Mouse (Mus musculus): Measurements from ENCODE around the gene Zmiz1. TPM values are rescaled to one million over a fixed set of nuclear protein-coding genes. Genes with fewer than 3 reads are reported as not detected.

Gene Zmiz1
- polyA plus RNA-seq, 1 experiment from 2014 or later: 45.8 TPM

DNA sequence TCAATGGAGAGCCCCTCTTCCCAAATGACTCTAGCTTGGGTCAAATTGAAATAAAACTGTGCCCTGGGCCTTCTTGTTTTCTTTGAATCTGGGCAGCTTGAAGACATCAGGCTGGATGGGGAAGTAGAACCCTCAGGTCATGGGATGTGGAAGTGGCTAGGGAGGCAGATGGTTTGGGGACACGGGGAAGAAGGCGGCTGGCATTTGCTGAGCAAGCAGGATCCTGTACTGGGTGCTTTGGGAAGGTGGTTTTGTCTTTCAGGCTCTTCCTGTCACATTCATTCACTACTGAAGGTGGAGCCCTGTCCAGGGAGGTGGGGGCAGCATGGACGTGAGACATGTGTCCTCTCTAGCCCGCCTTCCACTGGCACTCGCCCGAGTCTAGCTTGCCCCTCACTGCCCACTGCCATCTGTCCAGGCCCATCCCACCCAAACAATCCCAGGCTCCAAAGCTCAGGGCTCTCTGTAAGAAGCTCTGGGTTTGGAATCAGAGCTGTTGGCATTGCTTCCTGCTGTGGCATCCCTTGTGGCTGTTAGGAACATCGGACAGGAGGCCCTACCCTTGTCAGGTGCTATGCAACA is 11.3 kb downstream of the Zmiz1 start:
- Histone ChIP-seq H3K36me3 (0 out of 2 replicates have a peak, but pooled peaks cover 3% of the 10 kb centered on the region), H3K4me1 (peaks cover 100% of the 10 kb centered on the region), H3K9me3 (no peaks in the 10 kb centered on the region), H3K27me3 (ENCODE audit: insufficient read depth, poor library complexity, severe bottlenecking) (no peaks in the 10 kb centered on the region), H3K27ac (peak overlapping the region; percentile 67), H3K4me3 (no peak overlapping the region)
- no peak for DNase-seq (ENCODE audit: low spot score)
- WGBS: 75% methylated on average over 7 of the region's 7 CpGs

DNA sequence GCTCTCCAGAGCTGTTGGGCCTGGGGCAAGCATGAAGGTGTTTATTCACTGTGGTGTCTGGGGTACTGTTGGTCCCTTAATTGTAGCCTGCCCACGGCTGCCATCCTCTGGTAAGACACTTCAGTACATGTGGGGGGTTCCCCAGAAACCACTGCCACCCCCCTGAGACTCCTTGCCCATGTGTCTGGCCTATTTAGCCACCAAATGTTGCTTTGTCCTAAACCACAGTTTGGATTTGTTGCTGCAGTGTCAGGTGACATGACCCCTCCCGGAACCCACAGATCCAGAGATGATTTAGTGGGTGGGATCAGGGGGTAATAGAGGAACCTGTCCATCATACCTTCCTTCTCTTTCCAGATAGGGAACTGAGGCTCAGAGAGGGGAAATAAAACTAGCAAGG is 12.1 kb downstream of the Zmiz1 start:
- H3K27me3 ChIP-seq (ENCODE audit: insufficient read depth, poor library complexity, severe bottlenecking): no peaks in the 10 kb centered on the region
- H3K4me3 ChIP-seq: no peak overlapping the region
- 69% methylated on average over 2 of the region's 2 CpGs for WGBS
- H3K27ac ChIP-seq: peak overlapping the region; percentile 80
- DNase-seq (ENCODE audit: low spot score): no peak
- peaks cover 100% of the 10 kb centered on the region for H3K4me1 ChIP-seq
- no peaks in the 10 kb centered on the region for H3K9me3 ChIP-seq
- 0 out of 2 replicates have a peak, but pooled peaks cover 3% of the 10 kb centered on the region for H3K36me3 ChIP-seq

GRCm38 (mm10) chr14:25472096-25472861 is 13.3 kb downstream of the Zmiz1 start:
- Histone ChIP-seq H3K27ac (peak overlapping the region; percentile 80), H3K9me3 (no peaks in the 10 kb centered on the region), H3K27me3 (ENCODE audit: insufficient read depth, poor library complexity, severe bottlenecking) (no peaks in the 10 kb centered on the region), H3K4me3 (no peak overlapping the region), H3K4me1 (peaks cover 100% of the 10 kb centered on the region), H3K36me3 (0 out of 2 replicates have a peak, but pooled peaks cover 3% of the 10 kb centered on the region)
- DNase-seq (ENCODE audit: low spot score): no peak
- WGBS: 66% methylated on average over 6 of the region's 6 CpGs

GRCm38 (mm10) chr14:25472981-25473649 is 14.1 kb downstream of the Zmiz1 start:
- Histone ChIP-seq H3K36me3 (0 out of 2 replicates have a peak, but pooled peaks cover 3% of the 10 kb centered on the region), H3K4me1 (peaks cover 100% of the 10 kb centered on the region), H3K27me3 (ENCODE audit: insufficient read depth, poor library complexity, severe bottlenecking) (no peaks in the 10 kb centered on the region), H3K27ac (peak overlapping the region; percentile 80), H3K9me3 (no peaks in the 10 kb centered on the region), H3K4me3 (no peak overlapping the region)
- 57% methylated on average over 6 of the region's 6 CpGs for WGBS
- no peak for DNase-seq (ENCODE audit: low spot score)

DNA sequence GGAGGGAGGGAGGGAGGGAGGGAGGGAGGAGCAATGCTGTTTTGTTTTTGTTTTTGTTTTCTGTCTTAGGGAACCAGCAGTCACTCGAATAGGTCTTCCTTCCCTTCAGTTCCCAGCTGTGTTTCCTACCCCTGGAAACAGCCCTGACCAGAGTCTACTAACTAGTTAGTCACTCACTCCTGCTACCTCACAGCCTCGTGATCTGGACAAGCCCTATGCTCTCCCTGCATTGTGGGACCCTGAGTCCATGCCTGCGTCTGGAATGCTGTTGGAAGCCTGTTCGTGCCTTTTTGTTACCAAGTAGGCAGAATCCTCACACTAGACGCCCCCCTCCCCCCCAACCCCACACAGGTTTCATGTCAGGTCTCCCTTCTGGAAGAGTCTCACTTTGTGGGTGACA is 15.0 kb downstream of the Zmiz1 start:
- 58% methylated on average over 5 of the region's 5 CpGs for WGBS
- no peaks in the 10 kb centered on the region for H3K27me3 ChIP-seq (ENCODE audit: insufficient read depth, poor library complexity, severe bottlenecking)
- H3K27ac ChIP-seq: peak overlapping the region; percentile 80
- DNase-seq (ENCODE audit: low spot score): no peak
- H3K36me3 ChIP-seq: peaks cover 9% of the 10 kb centered on the region; the same call in 1 of the 2 replicates
- H3K9me3 ChIP-seq: no peaks in the 10 kb centered on the region
- peaks cover 100% of the 10 kb centered on the region for H3K4me1 ChIP-seq
- H3K4me3 ChIP-seq: no peak overlapping the region

DNA sequence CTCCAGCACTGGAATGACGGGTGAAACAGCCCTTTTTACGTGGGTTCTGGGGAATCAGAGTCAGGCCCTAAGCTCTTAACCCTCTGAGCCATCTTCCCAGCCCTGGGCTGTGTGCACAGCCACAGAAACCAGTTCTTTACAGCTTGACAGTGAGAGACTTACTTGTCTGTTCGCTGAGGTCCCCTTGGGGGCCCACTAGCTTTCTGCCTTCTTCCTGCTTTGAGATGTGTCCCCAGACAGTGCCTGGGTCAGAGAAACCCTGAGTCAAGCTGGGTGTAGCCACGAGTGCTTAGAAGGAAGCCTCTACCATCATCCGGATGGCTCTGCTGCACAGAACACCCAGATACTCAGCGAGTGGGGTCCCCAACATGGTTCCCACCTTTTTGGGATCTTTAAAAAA is 15.7 kb downstream of the Zmiz1 start:
- H3K27me3 ChIP-seq (ENCODE audit: insufficient read depth, poor library complexity, severe bottlenecking): no peaks in the 10 kb centered on the region
- no peak for DNase-seq (ENCODE audit: low spot score)
- peaks cover 100% of the 10 kb centered on the region for H3K4me1 ChIP-seq
- peak overlapping the region; percentile 59; the same call in 1 of the 2 replicates for H3K27ac ChIP-seq
- no peaks in the 10 kb centered on the region for H3K9me3 ChIP-seq
- no peak overlapping the region for H3K4me3 ChIP-seq
- H3K36me3 ChIP-seq: peaks cover 10% of the 10 kb centered on the region; the same call in 1 of the 2 replicates
- WGBS: 67% methylated on average over 6 of the region's 6 CpGs

- H3K36me3 ChIP-seq: peaks cover 10% of the 10 kb centered on the region; the same call in 1 of the 2 replicates
- 68% methylated on average over 9 of the region's 9 CpGs for WGBS
These were observed 17.1 kb downstream of the Zmiz1 start for GRCm38 (mm10) chr14:25476048-25476447.

DNA sequence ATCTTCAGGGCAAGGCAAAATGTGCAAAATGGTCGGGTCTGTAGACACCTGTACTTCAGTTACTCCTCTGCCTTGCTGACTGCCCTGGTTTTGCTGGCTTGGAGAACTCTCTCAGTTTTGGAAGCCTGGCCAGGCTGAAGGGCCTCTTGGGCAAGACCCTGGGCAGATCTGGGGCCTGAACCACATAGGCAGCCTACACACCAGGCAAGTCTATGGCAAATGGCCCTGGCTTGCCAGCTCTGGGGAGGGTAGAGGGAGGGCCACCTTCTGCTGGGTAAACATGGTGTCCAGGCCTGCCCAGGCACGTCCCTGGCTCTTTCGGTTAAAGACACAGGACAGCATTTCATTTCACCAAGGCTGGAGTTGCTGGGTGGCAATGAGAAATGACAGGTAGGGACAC is 17.5 kb downstream of the Zmiz1 start:
- Histone ChIP-seq H3K36me3 (peaks cover 10% of the 10 kb centered on the region; the same call in 1 of the 2 replicates), H3K27ac (peak overlapping the region; percentile 77), H3K27me3 (ENCODE audit: insufficient read depth, poor library complexity, severe bottlenecking) (no peaks in the 10 kb centered on the region), H3K9me3 (no peaks in the 10 kb centered on the region), H3K4me1 (peaks cover 100% of the 10 kb centered on the region), H3K4me3 (no peak overlapping the region)
- no peak for DNase-seq (ENCODE audit: low spot score)
- WGBS: 82% methylated on average over 3 of the region's 3 CpGs

More at GRCm38 (mm10) chr14:25476048-25476447, 17.1 kb downstream of the Zmiz1 start:
- Histone ChIP-seq H3K27me3 (ENCODE audit: insufficient read depth, poor library complexity, severe bottlenecking) (no peaks in the 10 kb centered on the region), H3K27ac (peak overlapping the region; percentile 77), H3K9me3 (no peaks in the 10 kb centered on the region), H3K4me3 (no peak overlapping the region), H3K4me1 (peaks cover 100% of the 10 kb centered on the region)
- no peak for DNase-seq (ENCODE audit: low spot score)

DNA sequence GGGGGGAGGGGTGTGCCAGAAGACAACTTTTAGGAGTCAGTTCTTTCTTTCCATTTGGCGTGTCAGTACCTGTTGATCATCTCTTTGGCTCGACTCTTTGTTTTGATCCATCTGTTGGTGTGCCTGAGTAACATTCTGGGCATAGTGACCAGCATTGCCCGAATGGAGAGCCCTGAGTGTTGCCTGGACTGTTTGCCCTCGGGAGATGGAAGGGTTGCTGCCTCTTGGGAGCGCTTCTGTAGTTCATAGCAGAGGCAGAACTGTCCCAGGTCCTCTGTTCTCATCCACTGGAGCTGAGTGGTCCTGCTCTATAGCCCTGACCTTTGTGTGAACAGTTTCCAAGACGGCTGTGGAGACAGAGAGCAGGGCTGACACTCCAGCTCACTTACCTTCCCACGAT is 18.3 kb downstream of the Zmiz1 start:
- peaks cover 100% of the 10 kb centered on the region for H3K4me1 ChIP-seq
- peaks cover 10% of the 10 kb centered on the region; the same call in 1 of the 2 replicates for H3K36me3 ChIP-seq
- no peaks in the 10 kb centered on the region for H3K9me3 ChIP-seq
- H3K4me3 ChIP-seq: no peak overlapping the region
- 73% methylated on average over 7 of the region's 7 CpGs for WGBS
- no peak for DNase-seq (ENCODE audit: low spot score)
- H3K27ac ChIP-seq: peak overlapping the region; percentile 77
- H3K27me3 ChIP-seq (ENCODE audit: insufficient read depth, poor library complexity, severe bottlenecking): no peaks in the 10 kb centered on the region

DNA sequence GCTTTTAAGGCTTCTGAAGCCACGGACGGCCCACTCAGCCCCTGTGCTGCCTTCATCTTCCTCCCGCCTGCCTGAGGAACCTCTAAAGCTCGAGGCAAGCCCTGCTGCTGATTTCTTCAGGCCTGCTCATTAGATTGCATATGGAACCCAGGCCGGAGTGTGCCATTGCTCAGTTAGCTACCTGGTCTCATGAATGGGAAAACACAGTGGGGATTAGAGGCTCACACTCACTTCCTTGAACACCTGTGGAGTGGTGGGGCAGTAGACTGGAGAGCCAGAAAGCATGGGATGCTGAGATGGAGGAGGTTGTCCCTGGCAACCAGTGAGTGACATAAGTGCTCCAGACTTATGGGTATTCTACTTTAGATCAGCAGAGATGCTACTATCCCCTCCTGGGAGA is 19.3 kb downstream of the Zmiz1 start:
- WGBS: 81% methylated on average over 5 of the region's 5 CpGs
- Histone ChIP-seq H3K4me1 (peaks cover 99% of the 10 kb centered on the region), H3K27me3 (ENCODE audit: insufficient read depth, poor library complexity, severe bottlenecking) (no peaks in the 10 kb centered on the region), H3K36me3 (peaks cover 10% of the 10 kb centered on the region; the same call in 1 of the 2 replicates), H3K9me3 (no peaks in the 10 kb centered on the region), H3K27ac (no peak overlapping the region), H3K4me3 (no peak overlapping the region)
- DNase-seq (ENCODE audit: low spot score): no peak

DNA sequence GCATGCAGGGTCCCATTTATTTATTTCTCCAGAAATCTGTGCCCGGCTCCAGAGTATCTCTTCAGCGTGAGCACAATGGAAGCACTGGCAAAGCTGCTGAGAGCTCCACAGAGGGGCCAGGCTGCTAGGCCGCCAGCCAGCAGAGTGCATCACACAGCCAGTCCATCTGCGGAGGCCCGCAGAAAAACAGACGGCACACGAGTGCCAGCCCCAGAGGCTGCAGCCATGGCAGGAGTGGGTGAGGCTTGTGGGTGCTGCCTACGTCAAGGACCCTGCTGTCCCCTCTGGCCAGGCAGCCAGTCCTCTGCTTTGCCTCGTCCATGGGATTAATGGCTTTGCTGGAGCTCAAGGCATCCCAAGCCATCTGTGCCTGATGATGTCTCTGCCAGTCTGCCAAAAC is 19.8 kb downstream of the Zmiz1 start:
- Histone ChIP-seq H3K36me3 (peaks cover 10% of the 10 kb centered on the region; the same call in 1 of the 2 replicates), H3K9me3 (no peaks in the 10 kb centered on the region), H3K27ac (0 out of 2 replicates have a peak overlapping the region, but pooled peaks have one; percentile 49), H3K4me1 (peaks cover 99% of the 10 kb centered on the region), H3K27me3 (ENCODE audit: insufficient read depth, poor library complexity, severe bottlenecking) (no peaks in the 10 kb centered on the region), H3K4me3 (no peak overlapping the region)
- WGBS: 81% methylated on average over 9 of the region's 9 CpGs
- no peak for DNase-seq (ENCODE audit: low spot score)

- peaks cover 7% of the 10 kb centered on the region; the same call in 1 of the 2 replicates for H3K36me3 ChIP-seq
- peak overlapping the region; percentile 80; the same call in 1 of the 2 replicates for H3K27ac ChIP-seq
- WGBS: 50% methylated on average over 3 of the region's 3 CpGs
- no peak for DNase-seq (ENCODE audit: low spot score)
- H3K9me3 ChIP-seq: no peaks in the 10 kb centered on the region
- H3K4me3 ChIP-seq: no peak overlapping the region
- no peaks in the 10 kb centered on the region for H3K27me3 ChIP-seq (ENCODE audit: insufficient read depth, poor library complexity, severe bottlenecking)
- peaks cover 99% of the 10 kb centered on the region for H3K4me1 ChIP-seq
These were observed 20.9 kb downstream of the Zmiz1 start for GRCm38 (mm10) chr14:25479841-25480252.

All from heart, embryonic 10.5 days (tissue).